Mouse (Mus musculus) stomach, embryonic 16.5 days (tissue): Measurements from ENCODE around the gene Gm3448. TPM values are rescaled to one million over a fixed set of nuclear protein-coding genes. Genes with fewer than 3 reads are reported as not detected.
A peak's percentile ranks its signal among the peaks of the same experiment; 100 is the strongest.
"Not testable (repeated sequence)": the region's sequence is repeated elsewhere in the genome, so short reads cannot be mapped to it uniquely, and the experiment has no call there.

Experiments used
- ATAC-seq: fragments of 200-750 bp; cut with Nextera tagmentation; 2 replicates; pipeline ENCODE4 v1.8.0; 2017; ENCODE audit warnings: moderate number of reproducible peaks, moderate TSS enrichment; ENCODE audit not compliant: insufficient read depth, low FRiP score
- H3K27ac ChIP-seq: fragments of 300-500 bp; sonication (generic); 2 replicates; pipeline ENCODE4 v1.5.1; 2014; ENCODE audit warnings: low read length
- H3K27me3 ChIP-seq: fragments of 300-500 bp; sonication (generic); 2 replicates; pipeline ENCODE4 v1.6.1; 2014; ENCODE audit warnings: low read length, control low read depth, mixed read lengths; ENCODE audit not compliant: control insufficient read depth, insufficient read depth
- H3K36me3 ChIP-seq: fragments of 300-500 bp; sonication (generic); 2 replicates; pipeline ENCODE4 v1.6.1; 2014; ENCODE audit warnings: low read length; ENCODE audit not compliant: control insufficient read depth, insufficient read depth
- H3K4me1 ChIP-seq: fragments of 300-500 bp; sonication (generic); 2 replicates; pipeline ENCODE4 v1.6.1; 2014; ENCODE audit warnings: low read length, control low read depth, mixed read lengths; ENCODE audit not compliant: control insufficient read depth, insufficient read depth
- H3K4me2 ChIP-seq: fragments of 300-500 bp; sonication (generic); 2 replicates; pipeline ENCODE4 v1.6.1; 2014; ENCODE audit warnings: low read depth, low read length, mixed read lengths
- H3K4me3 ChIP-seq: fragments of 300-500 bp; sonication (generic); replicated peaks from 2 replicates; pipeline ENCODE4 v1.5.1; 2014; ENCODE audit warnings: mild to moderate bottlenecking, low read length
- H3K9ac ChIP-seq: fragments of 300-500 bp; sonication (generic); 2 replicates; pipeline ENCODE4 v1.6.1; 2014; ENCODE audit warnings: low read length
- H3K9me3 ChIP-seq: fragments of 300-500 bp; sonication (generic); replicated peaks from 2 replicates; pipeline ENCODE4 v1.6.1; 2016; ENCODE audit warnings: low read length, control low read depth; ENCODE audit not compliant: control insufficient read depth
- WGBS: fragments of 180-500 bp; shearing (Covaris S2); extraction: QIAGEN DNeasy Blood & Tissue Kit; methylation state at CpG from one replicate; pipeline ENCODE4 v1.1.7; 2014; 5-methylcytosine and 5-hydroxymethylcytosine counted together
- polyA plus RNA-seq: library from polyadenylated mRNA; unstranded; fragments of >200 nt; fragmentation: Nextera tagmentation; extraction: Ambion mirVana; gene quantifications from 2 replicates; pipeline ENCODE4 v1.2.1, GENCODE M21; 2015

The Gm3448 gene
- polyA plus RNA-seq = 3.3 and 3.6 TPM in 2 replicates

DNA sequence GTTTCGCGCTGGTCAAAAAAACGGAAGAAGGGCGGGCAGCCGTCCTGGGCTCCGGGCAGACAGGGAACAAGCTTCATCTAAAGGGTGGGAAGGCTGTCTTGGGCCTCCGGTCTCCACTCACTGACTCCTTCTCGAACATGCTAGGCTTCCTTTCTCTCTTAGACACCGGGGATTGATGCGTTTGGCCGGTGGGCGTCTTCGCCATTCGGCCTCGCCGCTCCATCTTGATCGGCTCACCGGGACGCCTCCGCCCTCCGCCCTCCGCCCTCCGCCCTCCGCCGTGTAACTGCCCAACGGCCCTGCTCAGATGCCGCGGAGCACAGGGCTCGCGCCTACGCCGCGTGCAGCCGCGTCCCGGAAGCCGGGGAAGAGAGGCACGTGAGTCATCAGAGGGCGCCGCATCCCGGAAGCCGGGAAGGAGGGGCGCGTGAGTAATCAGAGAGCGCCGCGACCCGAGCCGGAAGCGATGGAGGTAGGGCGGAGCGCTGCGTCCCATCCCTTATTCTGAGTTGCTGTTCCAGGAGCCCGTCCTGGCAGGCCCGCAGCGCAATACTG lies at the start of gene Gm3448, which contains the start of the genes Ermard and Tcte3:
Gm3448 (minus strand) TSS at position 363 of the 555 bp plus-strand sequence.
Ermard (plus strand) TSS at position 34 of the 555 bp plus-strand sequence.
Tcte3 (minus strand) TSS at position 314 of the 555 bp plus-strand sequence.
- H3K4me1 ChIP-seq, H3K9me3 ChIP-seq, H3K9ac ChIP-seq, H3K27me3 ChIP-seq, H3K4me3 ChIP-seq, H3K36me3 ChIP-seq, H3K27ac ChIP-seq, H3K4me2 ChIP-seq: not testable (repeated sequence)
- peak; percentile 98 for ATAC-seq
- 0% methylated on average over 3 of the region's 56 CpGs for WGBS

DNA sequence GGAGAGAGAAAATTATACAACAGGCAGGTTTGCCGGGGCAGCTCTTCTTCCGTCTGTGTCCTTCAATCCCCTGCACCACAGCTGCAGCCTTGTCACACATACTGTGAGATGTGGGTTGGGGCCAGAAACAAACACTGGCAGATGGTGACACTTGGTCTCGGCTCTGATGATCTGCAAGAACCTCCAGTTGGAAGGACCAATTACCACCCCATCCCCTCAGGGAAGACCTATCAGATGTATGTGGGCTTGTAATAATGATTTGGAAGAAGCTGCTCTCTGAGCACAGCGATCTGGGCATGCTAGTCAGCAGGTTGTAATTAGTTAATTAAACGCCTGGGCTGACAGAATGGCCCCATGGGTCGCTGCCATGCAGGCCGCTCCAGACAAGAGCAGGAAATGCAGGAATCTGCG lies 47.3 kb upstream of the Gm3448 start:
- Histone ChIP-seq H3K27ac (no peak overlapping the region), H3K9me3 (no peaks in the 10 kb centered on the region), H3K9ac (no peak overlapping the region), H3K4me3 (no peak overlapping the region), H3K4me2 (no peak overlapping the region), H3K27me3 (no peaks in the 10 kb centered on the region), H3K36me3 (no peaks in the 10 kb centered on the region), H3K4me1 (peaks cover 9% of the 10 kb centered on the region; the same call in 1 of the 2 replicates)
- WGBS = 36% methylated on average over 8 of the region's 8 CpGs
- ATAC-seq = no peak

DNA sequence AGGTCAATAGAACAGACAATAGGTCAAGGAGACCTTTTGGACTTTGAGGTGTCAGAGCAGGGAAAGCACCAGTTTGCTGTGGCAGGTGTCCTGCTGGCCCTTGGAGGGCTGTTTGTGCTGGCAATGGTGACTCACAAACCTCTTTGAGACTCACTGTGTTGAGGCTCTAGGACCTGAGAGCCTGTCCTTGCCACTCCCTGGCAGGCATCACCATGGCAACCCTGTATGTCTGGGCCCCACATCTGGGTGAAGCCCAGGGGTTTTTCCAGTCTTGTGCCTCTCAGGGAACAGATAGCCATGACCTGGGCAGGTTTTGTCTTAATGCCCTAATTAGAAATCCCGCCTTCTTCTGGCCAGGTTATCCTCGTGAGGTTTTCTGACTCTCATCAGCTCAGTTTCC lies 46.8 kb upstream of the Gm3448 start:
- H3K27ac ChIP-seq = no peak overlapping the region
- 37% methylated on average over 2 of the region's 2 CpGs for WGBS
- ATAC-seq = peak; percentile 62; the same call in 1 of the 2 replicates
- H3K36me3 ChIP-seq = no peaks in the 10 kb centered on the region
- no peaks in the 10 kb centered on the region for H3K27me3 ChIP-seq
- no peak overlapping the region for H3K4me2 ChIP-seq
- H3K4me3 ChIP-seq = no peak overlapping the region
- H3K9me3 ChIP-seq = no peaks in the 10 kb centered on the region
- no peak overlapping the region for H3K9ac ChIP-seq
- peaks cover 9% of the 10 kb centered on the region; the same call in 1 of the 2 replicates for H3K4me1 ChIP-seq

DNA sequence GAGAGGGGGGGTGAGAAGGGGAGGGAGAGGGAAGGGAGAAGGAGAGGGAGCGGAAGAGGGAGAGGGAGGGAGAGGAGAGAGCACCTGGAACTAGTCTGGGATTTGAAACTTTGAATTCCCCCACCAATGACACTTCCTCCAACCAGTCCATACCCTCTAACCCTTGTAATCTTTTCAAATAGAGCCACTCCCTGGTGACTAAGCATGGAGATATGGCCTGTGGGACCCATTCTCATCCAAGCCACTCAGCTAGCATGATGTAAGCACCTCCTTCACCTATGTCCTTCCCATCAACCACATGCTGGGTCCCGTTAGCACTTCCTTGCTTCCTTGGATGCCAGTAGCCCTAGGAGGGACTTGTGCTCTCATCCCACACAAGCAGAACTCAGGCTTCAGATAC lies 43.7 kb upstream of the Gm3448 start:
- no peak overlapping the region for H3K4me3 ChIP-seq
- no peaks in the 10 kb centered on the region for H3K9me3 ChIP-seq
- no peak overlapping the region for H3K27ac ChIP-seq
- H3K9ac ChIP-seq = no peak overlapping the region
- ATAC-seq = peak; percentile 39; the same call in 1 of the 2 replicates
- H3K27me3 ChIP-seq = no peaks in the 10 kb centered on the region
- no peak overlapping the region for H3K4me2 ChIP-seq
- WGBS = 56% methylated on average over 2 of the region's 2 CpGs
- H3K36me3 ChIP-seq = no peaks in the 10 kb centered on the region
- peaks cover 9% of the 10 kb centered on the region; the same call in 1 of the 2 replicates for H3K4me1 ChIP-seq

DNA sequence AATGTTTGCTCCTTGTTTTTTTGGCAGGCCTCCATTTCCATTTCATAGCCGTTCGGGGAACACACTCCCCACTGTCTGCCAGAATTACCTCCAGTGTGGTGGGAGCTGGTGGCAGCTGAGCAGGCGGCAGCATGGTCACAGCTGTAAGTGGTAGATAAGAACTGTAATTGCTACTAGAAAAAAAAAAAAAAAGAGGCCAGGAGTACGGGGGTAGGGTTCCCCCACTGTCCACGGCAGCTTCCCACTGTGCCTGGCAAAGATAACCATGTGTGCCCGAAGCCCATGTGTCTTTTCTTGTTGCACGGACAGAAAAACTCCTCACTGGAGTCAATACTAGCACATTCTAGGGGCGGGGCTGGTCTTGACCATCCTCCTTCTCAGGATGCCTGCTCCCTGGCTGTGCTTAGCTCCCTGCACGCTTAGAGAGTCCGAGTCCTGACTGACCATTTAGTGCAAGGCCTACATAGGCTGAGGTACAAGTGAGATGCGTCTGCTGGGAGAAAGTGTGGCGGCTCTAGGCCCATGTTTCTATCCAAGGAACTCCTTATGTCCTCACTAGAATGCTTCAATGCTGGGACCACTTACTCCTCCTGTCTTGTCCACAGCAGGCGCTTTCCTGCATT lies 43.0 kb upstream of the Gm3448 start:
- Histone ChIP-seq H3K4me1 (peaks cover 9% of the 10 kb centered on the region; the same call in 1 of the 2 replicates), H3K9me3 (no peaks in the 10 kb centered on the region), H3K9ac (no peak overlapping the region), H3K27me3 (no peaks in the 10 kb centered on the region), H3K4me3 (no peak overlapping the region), H3K4me2 (no peak overlapping the region), H3K27ac (no peak overlapping the region), H3K36me3 (no peaks in the 10 kb centered on the region)
- 55% methylated on average over 13 of the region's 13 CpGs for WGBS
- no peak for ATAC-seq

DNA sequence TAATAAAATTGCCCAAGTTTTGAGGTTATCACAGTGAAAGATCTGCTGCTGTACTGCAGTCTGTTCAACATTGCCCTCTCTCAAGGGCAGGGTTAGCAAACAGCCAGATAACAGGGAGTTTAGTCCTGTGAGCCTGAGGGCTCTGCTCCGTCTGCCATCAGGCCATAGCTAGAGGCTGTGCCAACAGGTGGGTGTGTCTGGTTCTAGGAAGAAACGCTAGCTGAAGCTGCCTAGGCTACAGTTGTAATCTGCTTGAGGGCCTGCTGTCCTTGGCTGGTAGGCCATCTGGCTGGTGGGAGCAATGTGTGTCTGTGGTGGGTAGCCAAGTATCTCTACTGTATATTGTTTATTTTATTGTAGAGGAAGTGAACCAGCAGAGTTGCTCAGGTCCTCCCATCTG lies 36.2 kb upstream of the Gm3448 start:
- H3K36me3 ChIP-seq = no peaks in the 10 kb centered on the region
- no peaks in the 10 kb centered on the region; the same call in 1 of the 2 replicates for H3K4me1 ChIP-seq
- no peak for ATAC-seq
- H3K9ac ChIP-seq = no peak overlapping the region
- no peaks in the 10 kb centered on the region for H3K9me3 ChIP-seq
- 30% methylated on average over 2 of the region's 2 CpGs for WGBS
- no peak overlapping the region for H3K4me3 ChIP-seq
- no peaks in the 10 kb centered on the region for H3K27me3 ChIP-seq
- H3K4me2 ChIP-seq = no peak overlapping the region
- H3K27ac ChIP-seq = no peak overlapping the region

DNA sequence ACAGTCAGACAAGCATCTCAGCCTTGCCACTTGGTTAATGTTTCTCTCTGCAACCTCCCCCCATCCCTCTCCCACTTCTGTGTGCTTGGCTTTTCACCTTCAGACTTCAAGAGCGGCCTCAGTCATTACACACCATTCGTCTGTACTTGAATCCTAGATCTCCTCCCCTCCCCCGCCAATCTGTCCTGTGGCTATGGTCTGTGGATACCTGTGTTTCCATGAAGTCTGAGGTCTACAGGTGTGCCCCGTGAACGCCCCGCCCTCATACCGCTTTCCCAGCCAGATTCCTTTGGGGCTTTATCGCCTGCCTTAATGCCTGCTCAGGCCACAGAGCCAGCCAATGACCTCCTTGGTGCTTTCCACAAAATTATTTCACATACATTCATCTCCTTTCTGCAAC lies 33.7 kb upstream of the Gm3448 start:
- no peak overlapping the region for H3K4me3 ChIP-seq
- 63% methylated on average over 8 of the region's 8 CpGs for WGBS
- peak overlapping the region; percentile 60; the same call in 1 of the 2 replicates for H3K27ac ChIP-seq
- 0 out of 2 replicates have a peak overlapping the region, but pooled peaks have one; percentile 0 for H3K9ac ChIP-seq
- no peaks in the 10 kb centered on the region for H3K36me3 ChIP-seq
- H3K9me3 ChIP-seq = no peaks in the 10 kb centered on the region
- no peaks in the 10 kb centered on the region for H3K27me3 ChIP-seq
- no peak overlapping the region for H3K4me2 ChIP-seq
- ATAC-seq = peak; percentile 77
- H3K4me1 ChIP-seq = no peaks in the 10 kb centered on the region; the same call in 1 of the 2 replicates

DNA sequence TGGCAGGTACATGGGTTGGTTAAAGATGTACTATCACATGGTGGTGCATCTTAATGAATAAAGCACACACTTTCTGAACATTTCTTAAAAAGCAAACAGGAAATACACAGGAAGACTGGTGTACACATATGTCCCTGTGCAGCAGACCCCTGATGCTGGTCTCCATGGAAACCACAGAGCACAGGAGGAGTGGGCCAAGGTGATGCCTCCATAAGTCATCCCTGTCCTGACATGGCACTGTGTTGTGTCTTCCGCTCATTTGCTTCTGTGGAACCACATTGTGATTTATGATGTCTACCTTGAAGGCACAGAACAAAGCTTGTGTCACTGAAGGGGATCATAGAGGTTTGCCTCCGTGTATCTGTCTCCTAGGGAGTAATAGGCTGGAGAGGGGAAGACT lies 30.9 kb upstream of the Gm3448 start:
- WGBS = 76% methylated on average over 2 of the region's 2 CpGs
- H3K4me1 ChIP-seq = no peaks in the 10 kb centered on the region; the same call in 1 of the 2 replicates
- H3K27ac ChIP-seq = no peak overlapping the region

DNA sequence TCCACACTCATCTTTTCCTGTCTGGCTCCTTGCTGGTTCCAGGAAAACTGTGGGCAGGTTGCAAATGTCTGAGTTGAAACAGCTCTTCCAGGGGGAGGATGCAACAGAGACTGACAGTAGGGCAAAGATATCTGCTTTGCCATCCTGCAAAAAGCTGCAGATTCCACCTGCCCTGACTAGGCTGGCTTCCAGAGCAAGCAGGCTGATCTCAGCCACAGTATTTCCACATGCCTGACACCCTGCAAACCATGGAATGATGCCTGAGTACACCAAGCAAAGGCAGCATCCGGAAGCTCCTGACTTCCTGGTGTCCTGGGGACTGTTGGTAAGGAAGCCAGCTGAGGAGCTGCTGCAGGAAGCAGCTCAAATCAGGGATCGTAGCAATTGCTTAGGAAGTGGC lies 27.8 kb upstream of the Gm3448 start:
- no peak for ATAC-seq
- H3K4me1 ChIP-seq = peaks cover 6% of the 10 kb centered on the region; the same call in 1 of the 2 replicates
- WGBS = 53% methylated on average over 2 of the region's 2 CpGs

More for the DNA sequence above, 30.9 kb upstream of the Gm3448 start:
- no peak overlapping the region for H3K4me3 ChIP-seq
- ATAC-seq = no peak
- no peaks in the 10 kb centered on the region for H3K27me3 ChIP-seq
- no peak overlapping the region for H3K9ac ChIP-seq
- no peaks in the 10 kb centered on the region for H3K9me3 ChIP-seq
- H3K4me2 ChIP-seq = no peak overlapping the region
- H3K36me3 ChIP-seq = no peaks in the 10 kb centered on the region

More for the DNA sequence above, 27.8 kb upstream of the Gm3448 start:
- no peak overlapping the region for H3K9ac ChIP-seq
- H3K27ac ChIP-seq = no peak overlapping the region
- no peak overlapping the region for H3K4me3 ChIP-seq
- no peak overlapping the region for H3K4me2 ChIP-seq
- H3K9me3 ChIP-seq = no peaks in the 10 kb centered on the region
- H3K27me3 ChIP-seq = no peaks in the 10 kb centered on the region
- no peaks in the 10 kb centered on the region for H3K36me3 ChIP-seq
